Mouse (Mus musculus): Measurements from ENCODE around the gene Unc45b.

- TF ChIP-seq POLR2A (IDR thresholded peaks at IDR 0.05; ENCODE audit: borderline replicate concordance, low read depth, low read length) (no peak), CTCF (IDR thresholded peaks at IDR 0.05; ENCODE audit: low read depth, low read length) (peak; percentile 51)
Measured at GRCm38 (mm10) chr11:82890342-82890762, 20.0 kb upstream of the Unc45b start, which contains the start of gene Rad51d.

Measured in bone marrow macrophage, adult 2 months (primary cell).